Mouse (Mus musculus): Measurements from ENCODE around the gene Pom121l2. TPM values are rescaled to one million over a fixed set of nuclear protein-coding genes. Genes with fewer than 3 reads are reported as not detected.

The Pom121l2 gene
- polyA plus RNA-seq, 1 experiment = not detected

DNA sequence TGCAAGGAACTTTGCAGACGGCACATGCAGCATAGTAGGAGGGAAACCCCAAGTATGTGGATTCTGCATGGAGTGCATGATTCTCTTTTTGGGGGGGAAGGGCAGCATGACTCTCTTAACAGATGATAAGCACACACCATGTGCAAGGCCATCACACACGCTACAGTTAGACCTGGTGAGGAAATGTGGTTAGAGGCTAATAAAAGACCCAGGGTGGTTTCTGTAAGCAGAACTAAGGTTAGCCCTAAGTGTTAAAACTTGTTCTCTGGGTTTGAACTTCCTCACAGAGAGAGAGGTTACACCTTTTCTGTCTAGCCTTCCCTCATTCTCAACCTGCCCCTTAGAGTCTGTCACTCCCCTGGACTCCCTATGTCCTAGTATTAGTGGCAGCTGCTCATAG is 20.4 kb downstream of the Pom121l2 start:
- no peaks in the 10 kb centered on the region for H3K36me3 ChIP-seq (ENCODE audit: control insufficient read depth, insufficient read depth)
- H3K4me3 ChIP-seq (ENCODE audit: insufficient read depth, poor library complexity, severe bottlenecking) = no peak overlapping the region
- no peak for TF ChIP-seq CTCF (IDR thresholded peaks at IDR 0.05; ENCODE audit: control insufficient read depth, insufficient read depth, insufficient read length)
- no peak for TF ChIP-seq MYOD1 (IDR thresholded peaks at IDR 0.05; ENCODE audit: control insufficient read depth, insufficient read length, low read depth)
- TF ChIP-seq MYOG (IDR thresholded peaks at IDR 0.05; ENCODE audit: control insufficient read depth, extremely low read depth, insufficient read length) = no peak
- H3K79me3 ChIP-seq (ENCODE audit: low read depth) = no peaks in the 10 kb centered on the region
- no peaks in the 10 kb centered on the region for H3K79me2 ChIP-seq (ENCODE audit: control insufficient read depth, insufficient read depth)
- H3ac ChIP-seq (ENCODE audit: control insufficient read depth, insufficient read length, low read depth) = no peak overlapping the region
- H3K27me3 ChIP-seq (ENCODE audit: control insufficient read depth, insufficient read depth, insufficient read length) = no peaks in the 10 kb centered on the region

DNA sequence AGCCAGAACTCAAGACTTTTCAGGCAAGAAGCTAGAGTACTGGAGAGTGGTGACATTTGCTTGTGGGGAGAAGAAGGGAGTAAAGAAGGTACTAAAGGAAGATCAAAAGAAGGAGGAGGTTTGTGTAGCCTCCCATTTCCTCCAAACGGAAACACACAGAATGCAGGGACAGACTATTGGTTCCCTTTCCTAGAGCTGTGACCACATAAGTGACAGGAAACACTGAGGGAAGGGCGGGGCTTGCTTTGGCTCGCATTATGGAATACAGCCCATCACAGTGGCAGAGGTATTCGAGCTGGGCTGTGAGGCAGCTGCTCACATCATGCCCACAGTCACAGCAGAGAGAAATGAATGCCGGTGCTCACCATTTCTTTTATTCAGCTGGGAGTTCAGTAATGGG is 20.8 kb downstream of the Pom121l2 start:
- Histone ChIP-seq H3K36me3 (ENCODE audit: control insufficient read depth, insufficient read depth) (no peaks in the 10 kb centered on the region), H3ac (ENCODE audit: control insufficient read depth, insufficient read length, low read depth) (no peak overlapping the region), H3K79me3 (ENCODE audit: low read depth) (no peaks in the 10 kb centered on the region), H3K27me3 (ENCODE audit: control insufficient read depth, insufficient read depth, insufficient read length) (peaks cover 3% of the 10 kb centered on the region), H3K79me2 (ENCODE audit: control insufficient read depth, insufficient read depth) (no peaks in the 10 kb centered on the region), H3K4me3 (ENCODE audit: insufficient read depth, poor library complexity, severe bottlenecking) (no peak overlapping the region)
- no peak for TF ChIP-seq CEBPB (IDR thresholded peaks at IDR 0.05; ENCODE audit: low read depth)
- TF ChIP-seq CTCF (IDR thresholded peaks at IDR 0.05; ENCODE audit: control insufficient read depth, insufficient read depth, insufficient read length) = no peak
- no peak for TF ChIP-seq USF1 (IDR thresholded peaks at IDR 0.05; ENCODE audit: low read depth)
- TF ChIP-seq MYOG (IDR thresholded peaks at IDR 0.05; ENCODE audit: control insufficient read depth, extremely low read depth, insufficient read length) = no peak
- no peak for TF ChIP-seq FOSL1 (IDR thresholded peaks at IDR 0.05; ENCODE audit: insufficient read depth, low read length, poor library complexity, severe bottlenecking)
- no peak for TF ChIP-seq MAX (IDR thresholded peaks at IDR 0.05)
- no peak for TF ChIP-seq MYOD1 (IDR thresholded peaks at IDR 0.05; ENCODE audit: control insufficient read depth, insufficient read length, low read depth)

- no peaks in the 10 kb centered on the region for H3K79me3 ChIP-seq (ENCODE audit: low read depth)
- H3K27me3 ChIP-seq (ENCODE audit: control insufficient read depth, insufficient read depth, insufficient read length) = peaks cover 16% of the 10 kb centered on the region
- H3K79me2 ChIP-seq (ENCODE audit: control insufficient read depth, insufficient read depth) = no peaks in the 10 kb centered on the region
- no peak for TF ChIP-seq FOSL1 (IDR thresholded peaks at IDR 0.05; ENCODE audit: insufficient read depth, low read length, poor library complexity, severe bottlenecking)
- TF ChIP-seq MYOG (IDR thresholded peaks at IDR 0.05; ENCODE audit: control insufficient read depth, extremely low read depth, insufficient read length) = no peak
- TF ChIP-seq CEBPB (IDR thresholded peaks at IDR 0.05; ENCODE audit: low read depth) = no peak
- TF ChIP-seq MAX (IDR thresholded peaks at IDR 0.05) = no peak
- TF ChIP-seq USF1 (IDR thresholded peaks at IDR 0.05; ENCODE audit: low read depth) = no peak
- TF ChIP-seq CTCF (IDR thresholded peaks at IDR 0.05; ENCODE audit: control insufficient read depth, insufficient read depth, insufficient read length) = no peak
- no peak for TF ChIP-seq MYOD1 (IDR thresholded peaks at IDR 0.05; ENCODE audit: control insufficient read depth, insufficient read length, low read depth)
- no peaks in the 10 kb centered on the region for H3K36me3 ChIP-seq (ENCODE audit: control insufficient read depth, insufficient read depth)
- peak overlapping the region; percentile 43 for H3ac ChIP-seq (ENCODE audit: control insufficient read depth, insufficient read length, low read depth)
- peak overlapping the region; percentile 34 for H3K4me3 ChIP-seq (ENCODE audit: insufficient read depth, poor library complexity, severe bottlenecking)
These were observed 24.8 kb downstream of the Pom121l2 start for GRCm38 (mm10) chr13:22005605-22006333.

DNA sequence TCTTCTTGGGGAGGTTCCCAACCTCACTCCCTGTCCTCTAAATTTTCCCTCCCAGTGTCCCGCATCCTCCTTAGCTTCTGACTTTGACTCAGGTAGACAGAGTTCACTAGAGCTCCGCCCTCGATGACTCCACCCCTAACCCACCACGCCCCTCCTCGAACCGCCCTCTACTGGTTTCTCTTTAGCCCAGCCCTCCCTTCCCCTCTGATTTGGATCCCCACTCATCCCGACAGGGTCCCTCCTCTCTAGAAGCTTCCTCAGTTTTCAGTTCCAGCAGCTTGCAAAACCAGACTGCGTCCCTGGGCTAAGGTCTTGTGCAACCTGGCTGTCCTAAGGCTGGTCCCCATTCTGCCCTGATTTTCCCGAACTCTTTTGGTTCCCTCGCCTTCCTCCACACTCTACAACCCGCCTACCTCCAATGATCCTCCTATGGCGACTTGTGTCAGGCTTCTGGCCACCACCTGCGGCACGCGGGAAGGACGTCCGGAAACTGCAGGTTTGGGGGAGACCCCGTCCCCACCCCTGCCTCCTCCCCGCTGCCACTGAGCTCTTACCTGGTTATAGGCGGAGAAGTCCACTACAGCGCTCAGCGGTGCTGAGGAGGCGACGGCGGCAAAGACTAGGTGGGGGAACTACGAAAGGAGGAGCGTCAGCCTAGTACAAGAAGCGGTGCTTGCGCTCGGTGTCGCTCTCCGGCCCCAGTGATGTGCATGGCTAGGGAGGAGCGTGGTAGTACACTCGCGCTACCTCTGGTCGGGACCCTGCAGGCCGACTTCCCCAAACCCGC is 25.5 kb downstream of the Pom121l2 start:
- no peaks in the 10 kb centered on the region for H3K79me2 ChIP-seq (ENCODE audit: control insufficient read depth, insufficient read depth)
- no peaks in the 10 kb centered on the region for H3K79me3 ChIP-seq (ENCODE audit: low read depth)
- TF ChIP-seq CEBPB (IDR thresholded peaks at IDR 0.05; ENCODE audit: low read depth) = no peak
- TF ChIP-seq MYOD1 (IDR thresholded peaks at IDR 0.05; ENCODE audit: control insufficient read depth, insufficient read length, low read depth) = no peak
- TF ChIP-seq MYOG (IDR thresholded peaks at IDR 0.05; ENCODE audit: control insufficient read depth, extremely low read depth, insufficient read length) = no peak
- no peak for TF ChIP-seq USF1 (IDR thresholded peaks at IDR 0.05; ENCODE audit: low read depth)
- TF ChIP-seq FOSL1 (IDR thresholded peaks at IDR 0.05; ENCODE audit: insufficient read depth, low read length, poor library complexity, severe bottlenecking) = no peak
- no peak for TF ChIP-seq CTCF (IDR thresholded peaks at IDR 0.05; ENCODE audit: control insufficient read depth, insufficient read depth, insufficient read length)
- H3K36me3 ChIP-seq (ENCODE audit: control insufficient read depth, insufficient read depth) = no peaks in the 10 kb centered on the region
- peak overlapping the region; percentile 34 for H3K4me3 ChIP-seq (ENCODE audit: insufficient read depth, poor library complexity, severe bottlenecking)
- H3K27me3 ChIP-seq (ENCODE audit: control insufficient read depth, insufficient read depth, insufficient read length) = peaks cover 16% of the 10 kb centered on the region
- H3ac ChIP-seq (ENCODE audit: control insufficient read depth, insufficient read length, low read depth) = peak overlapping the region; percentile 46

DNA sequence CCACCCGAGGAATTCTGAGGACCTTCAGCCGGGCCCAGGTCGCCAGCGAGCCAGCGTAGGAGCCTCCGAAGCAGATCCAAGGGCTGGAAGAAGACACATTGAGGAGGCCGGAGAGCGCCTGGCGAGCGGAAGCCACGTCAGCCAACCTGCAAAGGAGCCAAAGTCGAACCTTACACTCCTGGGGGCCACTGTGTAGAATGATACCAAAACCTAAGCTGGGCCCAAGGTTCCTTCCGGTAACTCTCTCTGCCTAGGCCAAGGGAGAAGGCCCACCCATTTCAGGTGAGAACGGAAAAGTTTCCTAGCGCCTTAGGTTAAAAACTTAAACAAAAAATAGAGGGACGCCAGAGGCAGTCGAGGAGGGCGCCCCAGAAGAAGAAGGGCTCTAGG is 26.1 kb downstream of the Pom121l2 start:
- H3K79me2 ChIP-seq (ENCODE audit: control insufficient read depth, insufficient read depth) = no peaks in the 10 kb centered on the region
- no peak for TF ChIP-seq USF1 (IDR thresholded peaks at IDR 0.05; ENCODE audit: low read depth)
- TF ChIP-seq MYOD1 (IDR thresholded peaks at IDR 0.05; ENCODE audit: control insufficient read depth, insufficient read length, low read depth) = no peak
- no peak for TF ChIP-seq MAX (IDR thresholded peaks at IDR 0.05)
- TF ChIP-seq CTCF (IDR thresholded peaks at IDR 0.05; ENCODE audit: control insufficient read depth, insufficient read depth, insufficient read length) = no peak
- TF ChIP-seq CEBPB (IDR thresholded peaks at IDR 0.05; ENCODE audit: low read depth) = no peak
- no peak for TF ChIP-seq FOSL1 (IDR thresholded peaks at IDR 0.05; ENCODE audit: insufficient read depth, low read length, poor library complexity, severe bottlenecking)
- TF ChIP-seq MYOG (IDR thresholded peaks at IDR 0.05; ENCODE audit: control insufficient read depth, extremely low read depth, insufficient read length) = no peak
- H3K27me3 ChIP-seq (ENCODE audit: control insufficient read depth, insufficient read depth, insufficient read length) = peaks cover 16% of the 10 kb centered on the region
- H3ac ChIP-seq (ENCODE audit: control insufficient read depth, insufficient read length, low read depth) = no peak overlapping the region
- H3K36me3 ChIP-seq (ENCODE audit: control insufficient read depth, insufficient read depth) = no peaks in the 10 kb centered on the region
- H3K4me3 ChIP-seq (ENCODE audit: insufficient read depth, poor library complexity, severe bottlenecking) = no peak overlapping the region
- H3K79me3 ChIP-seq (ENCODE audit: low read depth) = no peaks in the 10 kb centered on the region
